ENCODE assay signal across 8 mouse cellular contexts in the genomic region with DNA sequence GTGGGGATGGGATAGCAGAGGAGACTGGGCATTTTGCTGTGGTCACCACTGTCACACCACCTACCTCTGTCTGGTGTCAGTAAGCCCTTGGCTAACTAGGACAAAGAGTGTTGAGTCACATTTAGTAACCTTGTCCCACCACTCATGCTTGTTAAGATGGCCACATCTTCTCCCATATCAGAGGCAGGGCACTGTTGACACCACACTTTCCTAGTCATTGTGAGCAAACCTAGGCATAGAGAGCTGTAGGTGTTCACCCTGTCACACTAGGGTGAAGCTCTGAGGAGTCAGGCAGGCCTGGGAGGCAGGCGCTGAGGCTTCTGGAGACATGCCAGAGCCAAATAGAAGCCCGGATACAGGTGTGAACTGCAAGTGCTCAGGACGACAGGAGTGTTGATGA. TPM values are rescaled to one million over a fixed set of nuclear protein-coding genes. Genes with fewer than 3 reads are reported as not detected.
A peak's percentile ranks its signal among the peaks of the same experiment; 100 is the strongest.
DNase-seq lines count a peak whose midpoint lies in the region; ATAC-seq and TF ChIP-seq lines count a peak whose summit lies in the region.

Gene Sh3gl3, plus strand, starts transcription at position 301 of the 400 bp plus-strand sequence.

- no peak for DNase-seq in kidney, postnatal 0 days (ENCODE audit: low spot score)
- DNase-seq in kidney, adult 8-10 months: no peak
- DNase-seq in midbrain, embryonic 14.5 days: no peak
- DNase-seq in natural killer cell, adult 2 months (ENCODE audit: low spot score in 2 of 2): no peak
- DNase-seq in urinary bladder, adult 18-20 months (ENCODE audit: low spot score in 2 of 2): no peak
- DNase-seq in kidney, adult 9 months: no peak

- ATAC-seq in kidney, postnatal 0 days (replicated peaks; ENCODE audit: low FRiP score, low read depth): no peak
- ATAC-seq in embryonic facial prominence, embryonic 15.5 days (ENCODE audit: insufficient number of reproducible peaks, low FRiP score, low TSS enrichment, low read depth): no peak
- no peak for ATAC-seq in intestine, postnatal 0 days
- ATAC-seq in midbrain, embryonic 14.5 days (ENCODE audit: low FRiP score, low TSS enrichment): no peak

- H3K27me3 ChIP-seq in kidney, postnatal 0 days (ENCODE audit: insufficient read depth, low read length): no peaks in the 10 kb centered on the region
- H3K27me3 ChIP-seq in embryonic facial prominence, embryonic 15.5 days: peaks cover 4% of the 10 kb centered on the region; the same call in 1 of the 2 replicates
- 0 out of 2 replicates have a peak, but pooled peaks cover 9% of the 10 kb centered on the region for H3K27me3 ChIP-seq in intestine, postnatal 0 days (replicated peaks; ENCODE audit: control insufficient read depth, insufficient read depth, low read length)
- H3K27me3 ChIP-seq in midbrain, embryonic 14.5 days (ENCODE audit: control insufficient read depth, insufficient read depth, low read length): 0 out of 2 replicates have a peak, but pooled peaks cover 2% of the 10 kb centered on the region

- H3K27ac ChIP-seq in kidney, postnatal 0 days: no peak within 1 kb of the TSS
- no peak within 1 kb of the TSS for H3K27ac ChIP-seq in embryonic facial prominence, embryonic 15.5 days (replicated peaks)
- no peak within 1 kb of the TSS for H3K27ac ChIP-seq in intestine, postnatal 0 days (ENCODE audit: low read depth, low read length)
- H3K27ac ChIP-seq in midbrain, embryonic 14.5 days (replicated peaks; ENCODE audit: low read depth, low read length): peak within 1 kb of the TSS; percentile 80

- H3K36me3 ChIP-seq in kidney, postnatal 0 days (ENCODE audit: insufficient read depth, low read length): no peaks in the 10 kb centered on the region
- H3K36me3 ChIP-seq in embryonic facial prominence, embryonic 15.5 days: no peaks in the 10 kb centered on the region
- H3K36me3 ChIP-seq in intestine, postnatal 0 days (ENCODE audit: control insufficient read depth, insufficient read depth): no peaks in the 10 kb centered on the region
- H3K36me3 ChIP-seq in midbrain, embryonic 14.5 days (ENCODE audit: control insufficient read depth, insufficient read depth, low read length): no peaks in the 10 kb centered on the region

- H3K4me2 ChIP-seq in kidney, postnatal 0 days (ENCODE audit: low read length): peak within 1 kb of the TSS; percentile 98
- peak within 1 kb of the TSS; percentile 97 for H3K4me2 ChIP-seq in embryonic facial prominence, embryonic 15.5 days (replicated peaks)
- H3K4me2 ChIP-seq in intestine, postnatal 0 days (replicated peaks; ENCODE audit: low read depth): peak within 1 kb of the TSS; percentile 87
- peak within 1 kb of the TSS; percentile 73 for H3K4me2 ChIP-seq in midbrain, embryonic 14.5 days (ENCODE audit: low read length)

- H3K4me1 ChIP-seq in kidney, postnatal 0 days (replicated peaks; ENCODE audit: insufficient read depth, low read length): no peaks in the 10 kb centered on the region
- H3K4me1 ChIP-seq in embryonic facial prominence, embryonic 15.5 days: peaks cover 24% of the 10 kb centered on the region
- H3K4me1 ChIP-seq in intestine, postnatal 0 days (replicated peaks; ENCODE audit: control insufficient read depth, insufficient read depth, low read length): no peaks in the 10 kb centered on the region
- H3K4me1 ChIP-seq in midbrain, embryonic 14.5 days (ENCODE audit: control insufficient read depth, insufficient read depth, low read length): peaks cover 4% of the 10 kb centered on the region; the same call in 1 of the 2 replicates

- H3K9me3 ChIP-seq in kidney, postnatal 0 days (replicated peaks; ENCODE audit: low read length): no peaks in the 10 kb centered on the region
- H3K9me3 ChIP-seq in embryonic facial prominence, embryonic 15.5 days (replicated peaks): no peaks in the 10 kb centered on the region
- H3K9me3 ChIP-seq in intestine, postnatal 0 days (ENCODE audit: control insufficient read depth): no peaks in the 10 kb centered on the region
- no peaks in the 10 kb centered on the region for H3K9me3 ChIP-seq in midbrain, embryonic 14.5 days (ENCODE audit: control insufficient read depth, low read length)

- peak within 1 kb of the TSS; percentile 64 for H3K4me3 ChIP-seq in kidney, postnatal 0 days (replicated peaks; ENCODE audit: low read depth, low read length)
- H3K4me3 ChIP-seq in embryonic facial prominence, embryonic 15.5 days (replicated peaks): peak within 1 kb of the TSS; percentile 71
- H3K4me3 ChIP-seq in intestine, postnatal 0 days (ENCODE audit: low read depth, low read length): peak within 1 kb of the TSS; percentile 54
- H3K4me3 ChIP-seq in midbrain, embryonic 14.5 days (replicated peaks; ENCODE audit: low read depth, low read length): peak within 1 kb of the TSS; percentile 76

- peak within 1 kb of the TSS; percentile 59 for H3K9ac ChIP-seq in kidney, postnatal 0 days (ENCODE audit: low read depth, low read length)
- 0 out of 2 replicates have a peak within 1 kb of the TSS, but pooled peaks have one; percentile 49 for H3K9ac ChIP-seq in embryonic facial prominence, embryonic 15.5 days
- no peak within 1 kb of the TSS for H3K9ac ChIP-seq in intestine, postnatal 0 days (ENCODE audit: low read depth, low read length)
- H3K9ac ChIP-seq in midbrain, embryonic 14.5 days (replicated peaks; ENCODE audit: low read length): peak within 1 kb of the TSS; percentile 69

- TF ChIP-seq CTCF in kidney, postnatal 0 days (IDR thresholded peaks at IDR 0.05; ENCODE audit: low read depth): no peak
- no peak for TF ChIP-seq CTCF in intestine, postnatal 0 days (IDR thresholded peaks at IDR 0.05; ENCODE audit: low read depth)

- 86% methylated on average over 3 of the region's 3 CpGs for WGBS in kidney, postnatal 0 days
- 79% methylated on average over 3 of the region's 3 CpGs for WGBS in embryonic facial prominence, embryonic 15.5 days
- 74% methylated on average over 3 of the region's 3 CpGs for WGBS in intestine, postnatal 0 days
- 93% methylated on average over 3 of the region's 3 CpGs for WGBS in midbrain, embryonic 14.5 days

RNA-seq across cellular contexts. Expression of gene Sh3gl3, which starts in this region (rescaled TPM):
- polyA plus RNA-seq in kidney, postnatal 0 days (2015; fragmentation: Nextera tagmentation; extraction: Ambion mirVana): 15.2 and 16.4 TPM in 2 replicates
- polyA plus RNA-seq in embryonic facial prominence, embryonic 15.5 days (2015; fragmentation: Nextera tagmentation; extraction: Ambion mirVana): 11.4 and 12.3 TPM in 2 replicates
- polyA plus RNA-seq in intestine, postnatal 0 days (2015; fragmentation: Nextera tagmentation; extraction: Ambion mirVana): 8.7 and 9.6 TPM in 2 replicates
- polyA plus RNA-seq in midbrain, embryonic 14.5 days (2014; fragmentation: Nextera tagmentation; extraction: Ambion mirVana): 76.5 and 82.4 TPM in 2 replicates
